Mouse (Mus musculus): Measurements from ENCODE around the gene Rnf31.

Rnf31 gene

DNA sequence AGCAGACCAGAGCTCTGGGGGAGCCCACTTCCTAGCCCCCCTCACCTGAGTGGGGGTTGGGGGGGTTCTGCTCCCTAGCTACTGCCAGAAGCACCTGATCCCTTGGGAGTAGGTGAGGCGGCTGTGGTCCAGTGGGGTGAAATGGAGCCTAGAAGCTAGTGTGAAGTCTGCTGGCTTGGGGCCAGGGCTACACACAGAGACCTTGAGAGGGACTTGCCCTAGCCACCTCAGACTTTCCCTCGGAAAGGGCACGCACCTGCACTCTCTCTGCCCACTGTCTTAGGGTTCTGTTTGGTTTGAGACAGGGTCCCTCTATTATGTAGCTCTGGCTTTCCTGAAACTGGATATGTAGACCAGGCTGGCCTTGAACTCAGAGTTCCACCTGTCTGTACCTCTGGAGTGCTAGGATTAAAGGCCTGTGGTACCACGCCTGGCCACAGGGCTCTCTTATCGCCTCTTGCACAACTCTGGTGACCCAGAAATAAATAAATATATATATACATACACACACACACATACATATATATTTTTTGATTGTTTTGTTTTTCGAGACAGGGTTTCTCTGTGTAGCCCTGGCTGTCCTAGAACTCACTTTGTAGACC is 12.7 kb upstream of the Rnf31 start:
- peak; percentile 75 for DNase-seq

DNA sequence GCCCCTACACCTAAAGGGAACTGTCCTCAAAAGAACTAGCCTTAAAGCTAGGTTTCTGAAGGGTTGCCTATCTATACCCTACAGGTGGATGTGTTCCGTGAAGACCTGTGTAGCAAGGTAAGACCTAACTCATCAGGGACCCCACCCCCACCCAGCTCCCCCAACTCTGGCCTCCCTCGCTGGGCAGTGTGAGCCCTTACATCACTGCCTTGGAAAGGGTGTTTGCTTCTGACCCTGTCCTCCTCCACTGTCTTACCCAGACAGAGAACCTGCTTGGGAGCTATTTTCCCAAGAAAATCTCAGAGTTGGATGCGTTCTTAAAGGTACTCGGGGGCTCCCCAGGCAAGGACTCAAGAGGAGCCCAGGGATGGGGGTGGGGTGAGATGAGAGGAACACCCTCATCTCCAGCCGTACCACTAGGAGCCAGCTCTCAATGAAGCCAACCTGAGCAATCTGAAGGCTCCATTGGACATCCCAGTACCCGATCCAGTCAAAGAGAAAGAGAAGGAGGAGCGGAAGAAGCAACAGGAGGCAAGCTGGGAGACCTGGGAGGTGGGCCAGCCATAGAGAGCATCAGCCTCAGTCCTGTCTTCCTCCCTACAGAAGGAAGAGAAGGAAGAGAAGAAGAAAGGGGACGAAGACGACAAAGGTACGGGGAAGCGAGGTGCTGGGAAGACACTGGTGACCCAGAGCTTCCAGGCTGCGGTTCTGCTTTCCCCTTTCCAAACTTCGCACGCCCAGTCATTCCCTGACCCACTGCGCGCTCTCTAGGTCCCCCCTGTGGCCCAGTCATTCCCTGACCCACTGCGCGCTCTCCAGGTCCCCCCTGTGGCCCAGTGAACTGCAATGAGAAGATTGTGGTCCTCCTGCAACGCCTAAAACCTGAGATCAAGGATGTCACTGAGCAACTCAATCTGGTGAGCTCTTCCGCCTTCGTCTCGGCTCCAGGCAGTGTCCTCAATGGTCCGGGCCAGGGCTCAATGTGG is 11.7 kb upstream of the Rnf31 start:
- DNase-seq, result no peak

DNA sequence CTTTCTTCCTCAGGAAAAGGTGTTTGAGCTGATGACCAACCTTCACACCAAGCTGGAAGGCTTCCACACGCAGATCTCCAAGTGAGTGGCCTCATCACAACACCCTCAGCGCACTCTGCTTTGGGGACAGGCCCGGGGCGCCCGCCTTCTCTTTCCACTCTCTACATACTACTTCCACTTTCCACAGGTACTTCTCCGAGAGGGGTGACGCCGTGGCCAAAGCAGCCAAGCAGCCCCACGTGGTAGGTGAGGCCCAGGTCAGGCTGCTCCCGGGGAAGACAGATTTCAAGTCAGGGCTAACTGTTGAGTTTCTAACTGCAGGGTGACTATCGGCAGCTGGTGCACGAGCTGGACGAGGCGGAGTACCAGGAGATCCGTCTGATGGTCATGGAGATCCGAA is 10.8 kb upstream of the Rnf31 start:
- no peak for DNase-seq

DNA sequence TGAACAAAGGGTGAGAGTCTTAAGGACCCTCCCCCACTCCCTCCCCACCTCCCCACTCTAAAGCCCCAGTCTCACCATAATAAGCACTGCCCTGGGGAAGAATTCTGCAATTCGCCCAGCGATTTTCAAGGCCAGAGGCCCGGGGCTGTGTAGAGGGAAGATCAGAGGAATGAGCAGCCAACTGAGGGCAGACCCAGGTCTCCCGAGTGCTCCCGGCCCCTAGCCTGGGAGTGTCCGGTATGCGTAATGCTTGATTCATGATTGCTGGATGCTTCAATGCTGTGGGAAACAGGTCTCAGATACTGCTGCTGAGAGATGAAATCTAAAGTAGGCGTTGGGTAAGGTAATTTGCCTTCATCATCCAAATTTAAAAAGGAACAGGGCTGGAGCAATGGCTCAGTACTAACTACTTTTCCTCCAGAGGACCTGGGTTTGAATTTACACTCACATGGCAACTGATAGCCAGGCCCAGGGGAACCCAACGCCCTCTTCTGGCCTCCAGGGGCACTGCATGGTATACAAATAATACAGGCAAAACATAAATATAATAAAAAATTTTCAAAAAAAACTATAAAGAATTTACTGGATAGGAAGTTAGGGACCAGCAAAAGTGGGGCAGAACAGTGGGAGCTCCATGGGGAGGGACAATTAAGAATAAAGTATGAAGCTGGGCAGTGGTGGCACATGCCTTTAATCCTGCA is 9.4 kb upstream of the Rnf31 start:
- DNase-seq, result no peak

- no peak for DNase-seq
Measured at GRCm38 (mm10) chr14:55584303-55584701, 7.2 kb upstream of the Rnf31 start.

DNA sequence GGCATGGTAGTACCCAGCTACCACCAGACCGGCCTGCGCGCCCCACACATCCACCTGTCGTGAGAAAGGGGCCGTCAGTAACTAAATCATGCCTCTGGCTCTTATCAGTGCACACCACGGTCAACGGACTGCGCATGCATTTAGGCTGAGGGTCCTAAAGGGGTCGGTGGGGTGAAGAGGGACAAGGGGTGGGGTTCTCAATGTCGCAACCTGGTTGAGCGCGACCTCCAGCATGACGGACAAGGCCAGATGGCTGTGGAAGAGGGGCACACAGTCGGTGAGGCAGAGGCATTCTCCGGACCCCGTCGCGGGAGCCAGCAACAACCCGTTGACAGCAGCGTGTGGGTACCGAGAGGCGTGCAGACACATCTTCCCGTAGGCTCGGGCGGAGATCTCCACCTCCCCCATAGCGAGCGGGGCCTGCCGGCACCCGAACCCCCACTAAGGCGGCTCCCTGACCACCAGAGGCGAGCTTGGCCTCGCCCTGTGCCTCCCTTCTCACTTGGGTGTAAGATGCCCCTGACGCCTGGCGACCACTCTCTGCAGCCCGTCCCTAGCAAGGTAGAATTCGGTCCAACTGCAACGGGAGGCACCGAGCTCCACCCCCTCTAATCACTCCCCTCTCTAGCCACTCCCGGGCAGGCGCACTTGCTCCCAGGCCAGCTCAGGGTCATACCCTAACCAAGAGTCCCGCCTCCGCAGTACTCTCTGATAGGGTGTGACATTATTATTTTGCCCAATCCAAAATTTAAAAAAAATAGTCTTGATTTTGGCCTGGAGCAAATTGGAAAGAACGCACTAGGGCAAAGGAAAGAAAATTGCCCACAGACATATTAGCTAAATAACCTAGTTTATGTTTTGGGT is 6.6 kb upstream of the Rnf31 start, which contains the start of gene Emc9:
Gene Emc9 (minus strand): TSS at position 601 of the 864 bp plus-strand sequence.
- DNase-seq, result peak; percentile 92

DNA sequence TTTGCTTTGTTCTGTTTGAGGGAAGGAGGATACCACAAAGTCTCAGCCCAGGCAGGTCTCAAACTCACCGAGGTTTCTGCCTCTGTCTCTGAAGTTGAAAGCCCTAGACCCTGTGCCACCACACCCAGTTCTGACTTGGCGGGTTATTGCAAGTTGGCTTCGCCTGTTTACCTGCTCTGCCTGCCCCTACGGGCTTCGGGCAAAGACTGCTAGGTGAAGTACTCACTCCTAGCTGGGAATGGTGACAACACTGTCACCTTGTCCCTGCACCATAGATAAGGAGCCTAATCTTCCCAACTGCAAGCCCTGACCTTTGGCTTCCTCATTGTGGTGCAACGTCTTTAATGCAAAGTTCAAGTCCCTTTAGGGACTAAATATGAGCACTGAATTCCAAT is 5.9 kb upstream of the Rnf31 start:
- DNase-seq, result no peak

GRCm38 (mm10) chr14:55586149-55586548 is 5.4 kb upstream of the Rnf31 start:
- DNase-seq, result no peak

GRCm38 (mm10) chr14:55589271-55589670 is 2.2 kb upstream of the Rnf31 start:
- no peak for DNase-seq

DNA sequence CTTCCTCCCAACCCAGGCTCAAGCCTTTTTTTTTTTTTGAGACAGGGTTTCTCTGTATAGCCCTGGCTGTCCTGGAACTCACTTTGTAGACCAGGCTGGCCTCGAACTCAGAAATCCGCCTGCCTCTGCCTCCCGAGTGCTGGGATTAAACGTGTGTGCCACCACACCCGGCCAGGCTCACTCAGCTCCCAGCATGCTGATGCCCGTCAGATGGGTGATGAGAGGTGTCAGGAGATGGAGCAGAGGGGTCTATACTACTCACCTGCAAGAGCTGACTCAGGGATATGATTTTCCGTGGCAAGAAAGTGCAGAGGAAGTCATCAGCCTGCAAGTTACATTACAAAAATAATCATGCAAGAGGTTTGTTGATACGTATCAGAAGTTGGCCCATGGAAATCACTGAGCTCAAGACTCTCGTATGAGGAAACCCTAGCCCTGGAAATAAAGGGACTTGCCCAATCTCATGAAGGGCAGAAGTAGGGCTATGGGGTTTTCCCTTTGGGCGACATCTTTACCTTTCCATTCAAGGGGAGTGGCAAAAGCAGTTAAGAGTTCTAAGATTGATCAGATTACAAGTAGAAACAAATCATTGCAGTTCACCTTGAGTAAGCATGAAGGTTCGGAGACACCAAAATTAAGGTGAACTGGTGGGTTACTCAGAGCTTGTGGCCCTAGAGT is 1.6 kb upstream of the Rnf31 start:
- no peak for DNase-seq

DNA sequence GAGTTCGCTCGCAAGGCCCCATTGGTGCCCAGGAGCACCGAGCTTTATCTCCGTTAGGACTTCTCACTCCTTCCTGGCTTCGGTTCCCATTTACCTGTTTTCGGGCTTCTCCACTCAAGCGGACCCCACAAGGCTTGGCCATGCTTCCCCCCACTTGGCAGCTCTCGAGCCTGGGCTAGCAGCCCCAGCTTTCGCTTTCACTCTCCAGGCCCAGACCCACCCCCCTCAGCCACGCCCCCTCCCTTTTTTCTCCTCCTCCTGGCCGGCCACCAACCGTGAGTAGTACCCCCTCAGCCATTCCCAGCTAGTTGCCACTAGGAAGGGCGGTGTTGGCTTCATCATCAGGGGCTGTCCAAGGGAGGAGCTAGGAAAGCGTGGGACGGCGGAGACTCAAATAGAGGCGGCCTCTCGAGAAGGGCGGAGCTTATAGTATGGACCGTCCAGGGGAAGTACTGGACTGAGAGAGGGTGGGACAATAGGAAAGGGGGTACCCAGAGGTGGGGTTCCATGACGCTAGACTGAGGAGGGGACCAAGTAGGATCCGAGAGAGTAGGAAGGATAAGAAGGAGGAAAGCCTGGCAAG is 669 bp upstream of the Rnf31 start, which contains the start of gene Psme2:
Gene Psme2 (minus strand): TSS at position 366 of the 583 bp plus-strand sequence.
- DNase-seq, result peak; percentile 98

GRCm38 (mm10) chr14:55592226-55592625 is 718 bp downstream of the Rnf31 start:
- DNase-seq, result no peak

GRCm38 (mm10) chr14:55596036-55596690 is 4.7 kb downstream of the Rnf31 start:
- no peak for DNase-seq

DNA sequence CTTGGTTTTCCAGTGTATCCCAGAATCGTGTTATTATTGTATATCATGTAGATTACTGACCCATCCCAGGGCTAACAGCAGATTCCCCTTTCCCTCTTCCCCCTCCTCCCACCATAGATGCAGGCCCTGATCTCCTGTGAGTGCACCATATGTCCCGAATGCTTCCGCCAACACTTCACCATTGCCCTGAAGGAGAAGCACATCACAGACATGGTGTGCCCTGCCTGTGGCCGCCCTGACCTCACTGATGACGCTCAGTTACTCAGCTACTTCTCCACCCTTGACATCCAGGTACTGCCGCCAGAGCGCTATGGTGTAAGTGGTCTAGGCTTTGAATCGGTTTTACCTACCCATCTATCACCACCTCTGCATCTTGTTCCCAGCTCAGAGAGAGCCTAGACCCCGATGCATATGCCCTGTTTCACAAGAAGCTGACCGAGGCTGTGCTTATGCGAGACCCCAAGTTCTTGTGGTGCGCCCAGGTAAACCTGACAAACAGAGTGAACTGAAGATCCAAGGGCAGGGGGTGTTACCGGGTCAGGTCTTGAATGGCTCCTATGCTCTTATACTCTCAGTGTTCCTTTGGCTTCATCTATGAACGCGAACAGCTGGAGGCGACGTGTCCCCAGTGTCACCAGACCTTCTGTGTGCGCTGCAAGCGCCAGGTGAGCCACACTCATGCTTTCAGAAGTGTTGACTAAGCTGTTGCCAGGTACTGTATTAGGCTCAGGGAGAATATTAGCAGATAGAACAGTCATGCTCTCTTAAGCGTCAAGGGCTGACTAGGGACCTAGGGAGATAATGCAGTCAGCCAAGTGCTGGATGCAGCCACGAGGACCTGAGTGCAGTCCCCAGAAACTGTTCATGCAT is 7.2 kb downstream of the Rnf31 start:
- no peak for DNase-seq

- DNase-seq, result no peak
Measured at GRCm38 (mm10) chr14:55603271-55603632, 11.7 kb downstream of the Rnf31 start, which contains the start of gene Irf9. TSS of gene Irf9 (plus strand) at chr14:55603571.

GRCm38 (mm10) chr14:55603633-55604576 is 12.4 kb downstream of the Rnf31 start:
- peak; percentile 98 for DNase-seq

GRCm38 (mm10) chr14:55604823-55605222 is 13.3 kb downstream of the Rnf31 start:
- no peak for DNase-seq

- DNase-seq, result no peak
Measured at GRCm38 (mm10) chr14:55605743-55606459, 14.4 kb downstream of the Rnf31 start.

All from lung, postnatal 36 days (tissue).